ENCODE assay signal across 8 mouse cellular contexts in genomic region chr1:59669962-59670630, GRCm38 (mm10). TPM values are rescaled to one million over a fixed set of nuclear protein-coding genes. Genes with fewer than 3 reads are reported as not detected.
DNase-seq lines count a peak whose midpoint lies in the region; ATAC-seq and TF ChIP-seq lines count a peak whose summit lies in the region.

No protein-coding gene starts in this region.

- TF ChIP-seq CTCF in E14TG2a.4 (conservative IDR thresholded peaks at IDR 0.05; ENCODE audit: low read length): no peak
- no peak for TF ChIP-seq CTCF in kidney, postnatal 0 days (IDR thresholded peaks at IDR 0.05; ENCODE audit: low read depth)
- no peak for TF ChIP-seq CTCF in olfactory bulb, adult 2 months (IDR thresholded peaks at IDR 0.05; ENCODE audit: insufficient read depth, low read depth, low read length)

- no peaks in the 10 kb centered on the region for H3K9me3 ChIP-seq in E14TG2a.4 (ENCODE audit: low read length)
- no peaks in the 10 kb centered on the region for H3K9me3 ChIP-seq in embryonic facial prominence, embryonic 11.5 days (replicated peaks; ENCODE audit: control insufficient read depth, low read length)
- H3K9me3 ChIP-seq in heart, embryonic 12.5 days (replicated peaks): no peaks in the 10 kb centered on the region
- no peaks in the 10 kb centered on the region for H3K9me3 ChIP-seq in kidney, postnatal 0 days (replicated peaks; ENCODE audit: low read length)
- no peaks in the 10 kb centered on the region for H3K9me3 ChIP-seq in lung, embryonic 15.5 days

- TF ChIP-seq POLR2A in olfactory bulb, adult 2 months (IDR thresholded peaks at IDR 0.05; ENCODE audit: insufficient read depth, low read depth, low read length): no peak

- peaks cover 36% of the 10 kb centered on the region for H3K36me3 ChIP-seq in E14TG2a.4 (ENCODE audit: insufficient read depth, low read length)
- H3K36me3 ChIP-seq in embryonic facial prominence, embryonic 11.5 days (replicated peaks; ENCODE audit: control insufficient read depth, insufficient read depth, low read depth, low read length): no peaks in the 10 kb centered on the region
- H3K36me3 ChIP-seq in heart, embryonic 12.5 days: no peaks in the 10 kb centered on the region
- H3K36me3 ChIP-seq in kidney, postnatal 0 days (ENCODE audit: insufficient read depth, low read length): 0 out of 2 replicates have a peak, but pooled peaks cover 8% of the 10 kb centered on the region
- H3K36me3 ChIP-seq in lung, embryonic 15.5 days: no peaks in the 10 kb centered on the region; the same call in 1 of the 2 replicates

- H3K27ac ChIP-seq in embryonic facial prominence, embryonic 11.5 days (replicated peaks; ENCODE audit: low read depth, low read length): peak overlapping the region; percentile 92
- H3K27ac ChIP-seq in heart, embryonic 12.5 days (ENCODE audit: poor library complexity, severe bottlenecking): peak overlapping the region; percentile 92
- H3K27ac ChIP-seq in kidney, postnatal 0 days: peak overlapping the region; percentile 98
- peak overlapping the region; percentile 92 for H3K27ac ChIP-seq in lung, embryonic 15.5 days
- peak overlapping the region; percentile 87 for H3K27ac ChIP-seq in olfactory bulb, adult 2 months (ENCODE audit: insufficient read depth, low read depth, low read length)

- H3K4me3 ChIP-seq in E14TG2a.4 (replicated peaks; ENCODE audit: low read length): peak overlapping the region; percentile 97
- H3K4me3 ChIP-seq in embryonic facial prominence, embryonic 11.5 days (ENCODE audit: low read depth, low read length): peak overlapping the region; percentile 100
- peak overlapping the region; percentile 97 for H3K4me3 ChIP-seq in heart, embryonic 12.5 days
- H3K4me3 ChIP-seq in kidney, postnatal 0 days (replicated peaks; ENCODE audit: low read depth, low read length): peak overlapping the region; percentile 98
- peak overlapping the region; percentile 88 for H3K4me3 ChIP-seq in lung, embryonic 15.5 days
- H3K4me3 ChIP-seq in olfactory bulb, adult 2 months (ENCODE audit: insufficient read depth, low read depth, low read length): peak overlapping the region; percentile 83

- DNase-seq in adrenal gland, adult 18-20 months (ENCODE audit: low spot score in 2 of 2): peak; percentile 35 to 52
- DNase-seq in embryonic facial prominence, embryonic 11.5 days (ENCODE audit: low spot score): peak; percentile 42
- peak; percentile 41 for DNase-seq in kidney, postnatal 0 days (ENCODE audit: low spot score)
- DNase-seq in yolk sac, embryonic 10.5 days (ENCODE audit: low spot score): peak; percentile 53

- peak overlapping the region; percentile 97 for H3K9ac ChIP-seq in embryonic facial prominence, embryonic 11.5 days (replicated peaks; ENCODE audit: low read length)
- peak overlapping the region; percentile 99 for H3K9ac ChIP-seq in heart, embryonic 12.5 days
- peak overlapping the region; percentile 99 for H3K9ac ChIP-seq in kidney, postnatal 0 days (ENCODE audit: low read depth, low read length)
- H3K9ac ChIP-seq in lung, embryonic 15.5 days: peak overlapping the region; percentile 97

- 0% methylated on average over 39 of the region's 54 CpGs for WGBS in embryonic facial prominence, embryonic 11.5 days
- under 1% methylated on average over 49 of the region's 54 CpGs for WGBS in heart, embryonic 12.5 days
- WGBS in kidney, postnatal 0 days: under 1% methylated on average over 54 of the region's 54 CpGs
- WGBS in lung, embryonic 15.5 days: 0% methylated on average over 34 of the region's 54 CpGs
- 0% methylated on average over 35 of the region's 54 CpGs for WGBS in olfactory bulb, adult 2 months

- ATAC-seq in embryonic facial prominence, embryonic 11.5 days (replicated peaks; ENCODE audit: insufficient number of reproducible peaks, low FRiP score, low TSS enrichment, low read depth): no peak; the same call in 1 of the 2 replicates
- peak; percentile 30; the same call in 1 of the 2 replicates for ATAC-seq in heart, embryonic 12.5 days (ENCODE audit: insufficient number of reproducible peaks, low FRiP score)
- ATAC-seq in kidney, postnatal 0 days (replicated peaks; ENCODE audit: low FRiP score, low read depth): peak; percentile 67; the same call in 1 of the 2 replicates
- peak; percentile 13 for ATAC-seq in lung, embryonic 15.5 days (ENCODE audit: borderline replicate concordance, extremely low read depth, low FRiP score, low TSS enrichment)

- H3K27me3 ChIP-seq in E14TG2a.4 (ENCODE audit: insufficient read depth, low read length): no peaks in the 10 kb centered on the region
- H3K27me3 ChIP-seq in embryonic facial prominence, embryonic 11.5 days (ENCODE audit: control insufficient read depth, insufficient read depth, low read length): no peaks in the 10 kb centered on the region
- no peaks in the 10 kb centered on the region for H3K27me3 ChIP-seq in heart, embryonic 12.5 days (replicated peaks)
- H3K27me3 ChIP-seq in kidney, postnatal 0 days (ENCODE audit: insufficient read depth, low read length): no peaks in the 10 kb centered on the region
- no peaks in the 10 kb centered on the region for H3K27me3 ChIP-seq in lung, embryonic 15.5 days

- H3K4me2 ChIP-seq in embryonic facial prominence, embryonic 11.5 days (ENCODE audit: low read depth, low read length): peak overlapping the region; percentile 49
- peak overlapping the region; percentile 86 for H3K4me2 ChIP-seq in heart, embryonic 12.5 days
- H3K4me2 ChIP-seq in kidney, postnatal 0 days (ENCODE audit: low read length): peak overlapping the region; percentile 71
- peak overlapping the region; percentile 68 for H3K4me2 ChIP-seq in lung, embryonic 15.5 days

- H3K4me1 ChIP-seq in E14TG2a.4 (replicated peaks; ENCODE audit: low read depth, low read length): peaks cover 51% of the 10 kb centered on the region
- H3K4me1 ChIP-seq in embryonic facial prominence, embryonic 11.5 days (ENCODE audit: control insufficient read depth, insufficient read depth, low read length): no peaks in the 10 kb centered on the region
- peaks cover 9% of the 10 kb centered on the region for H3K4me1 ChIP-seq in heart, embryonic 12.5 days (replicated peaks)
- no peaks in the 10 kb centered on the region for H3K4me1 ChIP-seq in kidney, postnatal 0 days (replicated peaks; ENCODE audit: insufficient read depth, low read length)
- H3K4me1 ChIP-seq in lung, embryonic 15.5 days: peaks cover 15% of the 10 kb centered on the region
- H3K4me1 ChIP-seq in olfactory bulb, adult 2 months (ENCODE audit: control insufficient read depth, insufficient read depth, low read length): no peaks in the 10 kb centered on the region

RNA-seq across cellular contexts. Expression of gene Sumo1, which starts 0.5 kb away (rescaled TPM):
- 100 to 1,000 TPM; 114 to 143 TPM for total RNA-seq in adrenal gland, adult 18-20 months (2021)
- 639 and 717 TPM in 2 replicates for polyA plus RNA-seq in embryonic facial prominence, embryonic 11.5 days (2014; fragmentation: Nextera tagmentation; extraction: Ambion mirVana)
- 254 TPM in 2 replicates for polyA plus RNA-seq in heart, embryonic 12.5 days (2016; fragmentation: Nextera tagmentation; extraction: Ambion mirVana)
- 414 and 416 TPM in 2 replicates for polyA plus RNA-seq in kidney, postnatal 0 days (2015; fragmentation: Nextera tagmentation; extraction: Ambion mirVana)
- 400 and 412 TPM in 2 replicates for polyA plus RNA-seq in lung, embryonic 15.5 days (2015; fragmentation: Nextera tagmentation; extraction: Ambion mirVana)
- polyA plus RNA-seq in olfactory bulb, adult 2 months (2012; ENCODE audit: insufficient read depth, insufficient read length, low replicate concordance, missing spikeins): not detected in 2 replicates

RNA-seq across cellular contexts. Expression of gene Nop58, which starts 14.7 kb away (rescaled TPM):
- total RNA-seq in adrenal gland, adult 18-20 months (2021): 100 to 1,000 TPM; 100 to 124 TPM
- polyA plus RNA-seq in embryonic facial prominence, embryonic 11.5 days (2014; fragmentation: Nextera tagmentation; extraction: Ambion mirVana): 300 and 347 TPM in 2 replicates
- 186 and 187 TPM in 2 replicates for polyA plus RNA-seq in heart, embryonic 12.5 days (2016; fragmentation: Nextera tagmentation; extraction: Ambion mirVana)
- 162 and 173 TPM in 2 replicates for polyA plus RNA-seq in kidney, postnatal 0 days (2015; fragmentation: Nextera tagmentation; extraction: Ambion mirVana)
- polyA plus RNA-seq in lung, embryonic 15.5 days (2015; fragmentation: Nextera tagmentation; extraction: Ambion mirVana): 230 and 232 TPM in 2 replicates
- not detected in 2 replicates for polyA plus RNA-seq in olfactory bulb, adult 2 months (2012; ENCODE audit: insufficient read depth, insufficient read length, low replicate concordance, missing spikeins)
